Mouse (Mus musculus): ENCODE data around the gene Gopc.

DNA sequence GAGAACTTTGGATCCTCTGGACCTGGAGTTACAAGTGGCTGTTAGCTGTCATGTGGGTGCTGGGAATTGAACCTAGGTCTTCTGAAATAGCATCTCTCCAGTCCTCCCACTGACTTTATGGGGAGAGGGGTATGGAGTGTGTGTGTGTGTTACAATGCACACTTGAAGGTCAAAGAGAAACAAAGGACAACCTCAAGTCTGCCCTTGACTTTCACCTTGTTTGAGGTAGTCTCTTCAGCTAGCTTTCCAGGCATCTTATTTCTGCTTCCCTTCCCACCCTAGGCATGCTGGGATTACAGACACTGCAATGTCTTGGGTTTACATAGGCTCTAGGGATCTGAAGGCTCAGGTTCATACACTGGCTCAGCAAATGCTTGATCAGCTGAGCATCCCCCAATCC, 79.7 kb downstream of the Gopc start:
- TF ChIP-seq CTCF (conservative IDR thresholded peaks at IDR 0.05; ENCODE audit: low read length) (no peak), POU5F1 (IDR thresholded peaks at IDR 0.05; ENCODE audit: borderline replicate concordance, low read length) (no peak), NANOG (IDR thresholded peaks at IDR 0.05; ENCODE audit: borderline replicate concordance, low read length) (no peak)
